Mouse (Mus musculus) myocyte (in vitro differentiated cells): Measurements from ENCODE around the gene Esp1. TPM values are rescaled to one million over a fixed set of nuclear protein-coding genes. Genes with fewer than 3 reads are reported as not detected.
"Not testable (repeated sequence)": the region's sequence is repeated elsewhere in the genome, so short reads cannot be mapped to it uniquely, and the experiment has no call there.

Experiments
- H3K27me3 ChIP-seq: one replicate; pipeline ENCODE4 v1.6.1; 2011; ENCODE audit not compliant: control insufficient read depth, insufficient read depth, insufficient read length
- H3K36me3 ChIP-seq: one replicate; pipeline ENCODE4 v1.6.1; 2011; ENCODE audit not compliant: control insufficient read depth, insufficient read depth
- H3K4me2 ChIP-seq: one replicate; pipeline ENCODE4 v1.6.1; 2011; ENCODE audit warnings: low read depth, control low read depth
- H3K4me3 ChIP-seq: one replicate; pipeline ENCODE4 v1.5.1; 2011; ENCODE audit warnings: mild to moderate bottlenecking, control low read depth, moderate library complexity
- H3K79me2 ChIP-seq: one replicate; pipeline ENCODE4 v1.6.1; 2011; ENCODE audit not compliant: control insufficient read depth, insufficient read depth
- H3ac ChIP-seq: one replicate; pipeline ENCODE4 v1.6.1; 2011; ENCODE audit not compliant: control insufficient read depth, insufficient read length
- CEBPB ChIP-seq: IDR thresholded peaks from 2 replicates; pipeline ENCODE4 v1.6.1; 2011; ENCODE audit warnings: mild to moderate bottlenecking, moderate library complexity; ENCODE audit not compliant: poor library complexity, insufficient read depth, severe bottlenecking
- E2F4 ChIP-seq: IDR thresholded peaks from one replicate; pipeline ENCODE4 v1.6.1; 2011; ENCODE audit warnings: mild to moderate bottlenecking, control low read depth, moderate library complexity; ENCODE audit not compliant: insufficient read depth
- MAX ChIP-seq: IDR thresholded peaks from one replicate; pipeline ENCODE4 v1.6.1; 2011; ENCODE audit warnings: low read depth, mild to moderate bottlenecking, control low read depth
- MYOD1 ChIP-seq, 3 experiments: IDR thresholded peaks; one replicate each; pipeline ENCODE4 v1.6.1; 2011; ENCODE audit warnings: control low read depth in 2 of 3, low read depth in 2 of 3, mild to moderate bottlenecking in 2 of 3, moderate library complexity in 1 of 3; ENCODE audit not compliant: insufficient read length in 2 of 3, control insufficient read depth in 1 of 3
- MYOG ChIP-seq, 3 experiments: IDR thresholded peaks; one replicate each; pipeline ENCODE4 v1.6.1; 2011; ENCODE audit warnings: control low read depth in 2 of 3, low read depth in 2 of 3, mild to moderate bottlenecking in 2 of 3; ENCODE audit not compliant: insufficient read length in 2 of 3, control insufficient read depth in 1 of 3, insufficient read depth in 1 of 3
- POLR2A ChIP-seq: IDR thresholded peaks from one replicate; pipeline ENCODE4 v1.6.1; 2011; ENCODE audit warnings: low read depth, mild to moderate bottlenecking, control low read depth, moderate library complexity; ENCODE audit not compliant: insufficient read length
- POLR2AphosphoS2 ChIP-seq: IDR thresholded peaks from one replicate; pipeline ENCODE4 v1.6.1; 2011; ENCODE audit warnings: low read depth, control low read depth; ENCODE audit not compliant: insufficient read length
- REST ChIP-seq: IDR thresholded peaks from one replicate; pipeline ENCODE4 v1.6.1; 2011; ENCODE audit warnings: mild to moderate bottlenecking, control low read depth, moderate library complexity; ENCODE audit not compliant: insufficient read depth, insufficient read length
- SRF ChIP-seq: IDR thresholded peaks from one replicate; pipeline ENCODE4 v1.6.1; 2011; ENCODE audit warnings: low read depth; ENCODE audit not compliant: control insufficient read depth, insufficient read length
- TCF12 ChIP-seq: IDR thresholded peaks from one replicate; pipeline ENCODE4 v1.6.1; 2011; ENCODE audit warnings: mild to moderate bottlenecking, control low read depth; ENCODE audit not compliant: poor library complexity, insufficient read depth, severe bottlenecking
- TCF3 ChIP-seq: IDR thresholded peaks from one replicate; pipeline ENCODE4 v1.6.1; 2011; ENCODE audit warnings: low read depth, control low read depth; ENCODE audit not compliant: insufficient read length
- USF1 ChIP-seq: IDR thresholded peaks from one replicate; pipeline ENCODE4 v1.6.1; 2011; ENCODE audit warnings: low read depth, mild to moderate bottlenecking, control low read depth, moderate library complexity
- polyA plus RNA-seq: library from polyadenylated mRNA; unstranded; fragments of >200 nt; fragmentation: generic; extraction: Trizol; gene quantifications from one replicate; pipeline ENCODE4 v1.2.1, GENCODE M21; 2012; ENCODE audit warnings: missing spikeins

Esp1 gene
- not detected for polyA plus RNA-seq

DNA sequence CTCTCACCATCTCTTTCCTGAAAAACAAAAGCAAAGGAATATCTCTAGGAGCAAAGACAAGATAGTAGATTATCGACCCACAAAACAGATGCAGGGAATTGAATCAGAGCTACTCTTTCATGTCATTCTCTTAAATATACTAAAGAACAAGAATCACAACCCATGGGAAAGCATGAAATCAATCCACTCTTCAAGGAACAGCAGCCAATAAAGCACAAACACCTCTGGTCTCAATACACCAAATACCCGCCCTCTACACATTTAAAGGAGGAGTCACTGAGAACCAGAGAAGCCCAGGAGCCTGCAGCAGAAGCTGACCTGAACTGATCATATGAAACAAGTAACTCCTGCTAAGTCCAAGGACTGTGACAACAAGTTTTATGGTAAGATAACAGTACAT lies at the start of gene Esp1:
TSS of gene Esp1 (plus strand) at position 301 of the 400 bp plus-strand sequence.
- Histone ChIP-seq H3ac (no peak within 1 kb of the TSS), H3K79me2 (no peaks in the 10 kb centered on the region), H3K4me2 (no peak within 1 kb of the TSS), H3K36me3 (no peaks in the 10 kb centered on the region), H3K27me3 (no peaks in the 10 kb centered on the region), H3K4me3 (no peak within 1 kb of the TSS)
- TF ChIP-seq USF1 (no peak), E2F4 (no peak), TCF3 (no peak)

DNA sequence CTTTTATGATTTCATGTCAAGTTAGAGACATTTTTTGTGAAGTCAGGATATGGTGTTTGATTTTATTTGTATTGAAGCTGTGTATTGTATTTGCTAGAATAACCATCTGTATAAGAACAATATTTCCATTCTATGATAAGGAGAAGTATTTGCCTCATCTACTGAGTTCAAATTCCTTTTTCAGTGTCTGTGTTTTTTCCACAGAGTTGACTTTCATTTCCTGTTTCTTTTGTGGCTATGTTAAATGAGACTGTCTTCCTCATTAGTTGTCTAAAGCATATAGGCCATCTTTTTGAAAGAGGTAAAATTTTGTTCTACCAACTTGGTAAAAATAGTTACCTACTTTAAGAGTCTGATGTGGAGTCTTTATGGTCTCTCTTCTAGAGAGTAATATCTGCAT lies 10.6 kb upstream of the Esp1 start:
- H3ac ChIP-seq = no peak overlapping the region
- no peak overlapping the region for H3K4me2 ChIP-seq

DNA sequence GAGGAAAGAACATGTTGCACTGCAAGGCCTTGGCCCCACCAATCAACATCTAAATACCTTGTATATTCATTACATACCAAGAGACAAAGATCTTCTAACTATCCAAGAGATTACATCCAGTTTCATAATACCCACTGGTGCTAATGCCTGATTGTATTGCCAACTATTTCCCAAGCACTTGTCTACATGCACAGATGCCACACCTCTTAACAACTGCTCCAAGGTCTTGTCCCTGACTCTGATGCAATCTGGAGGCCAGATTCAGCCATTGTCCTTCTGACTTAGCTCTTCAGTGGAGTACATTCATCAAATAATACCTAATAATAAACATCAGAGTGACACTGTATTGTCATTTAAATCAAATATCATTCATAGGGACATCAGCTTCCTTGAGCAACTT lies 9.9 kb upstream of the Esp1 start:
- not testable (repeated sequence) for H3K27me3 ChIP-seq, H3K36me3 ChIP-seq, H3K4me2 ChIP-seq, H3K4me3 ChIP-seq, H3K79me2 ChIP-seq, H3ac ChIP-seq

More for the DNA sequence above, 10.6 kb upstream of the Esp1 start:
- H3K36me3 ChIP-seq = no peaks in the 10 kb centered on the region
- no peaks in the 10 kb centered on the region for H3K27me3 ChIP-seq
- H3K79me2 ChIP-seq = no peaks in the 10 kb centered on the region
- H3K4me3 ChIP-seq = no peak overlapping the region
- TF ChIP-seq MYOD1 (IDR thresholded peaks at IDR 0.05; ENCODE audit: control insufficient read depth in 1 of 3, insufficient read length in 2 of 3, low read depth in 2 of 3) (no peak), POLR2A (no peak), TCF3 (no peak), REST (no peak), TCF12 (no peak), MYOG (IDR thresholded peaks at IDR 0.05; ENCODE audit: control insufficient read depth in 1 of 3, insufficient read depth in 1 of 3, insufficient read length in 2 of 3, low read depth in 2 of 3) (no peak), E2F4 (no peak), MAX (no peak), USF1 (no peak), SRF (no peak), CEBPB (no peak), POLR2AphosphoS2 (no peak)

DNA sequence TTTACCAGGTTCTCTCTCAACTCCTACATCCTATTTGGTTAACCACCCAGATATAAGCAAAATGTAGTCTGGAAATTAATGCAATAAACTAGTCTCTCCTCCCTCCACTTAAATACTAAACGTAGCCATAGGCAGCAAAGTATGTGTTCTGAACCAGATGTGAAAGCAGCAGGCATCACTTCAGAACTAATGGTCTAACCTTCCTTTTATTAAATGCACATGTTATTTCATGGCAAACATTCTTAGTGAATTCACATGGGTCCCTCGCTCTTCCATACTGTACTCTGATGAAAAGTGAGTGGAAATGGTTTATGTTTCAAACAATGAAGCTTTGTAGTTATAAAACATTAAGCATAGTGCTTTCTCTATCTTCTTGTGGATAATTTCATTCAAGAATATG lies 4.4 kb downstream of the Esp1 start:
- H3K27me3 ChIP-seq = no peaks in the 10 kb centered on the region
- no peak overlapping the region for H3K4me2 ChIP-seq
- no peak overlapping the region for H3ac ChIP-seq
- H3K79me2 ChIP-seq = no peaks in the 10 kb centered on the region
- TF ChIP-seq MYOG (IDR thresholded peaks at IDR 0.05; ENCODE audit: control insufficient read depth in 1 of 3, insufficient read depth in 1 of 3, insufficient read length in 2 of 3, low read depth in 2 of 3) (no peak), CEBPB (no peak), TCF3 (no peak), TCF12 (no peak), POLR2A (no peak)
- H3K36me3 ChIP-seq = no peaks in the 10 kb centered on the region
- H3K4me3 ChIP-seq = no peak overlapping the region

DNA sequence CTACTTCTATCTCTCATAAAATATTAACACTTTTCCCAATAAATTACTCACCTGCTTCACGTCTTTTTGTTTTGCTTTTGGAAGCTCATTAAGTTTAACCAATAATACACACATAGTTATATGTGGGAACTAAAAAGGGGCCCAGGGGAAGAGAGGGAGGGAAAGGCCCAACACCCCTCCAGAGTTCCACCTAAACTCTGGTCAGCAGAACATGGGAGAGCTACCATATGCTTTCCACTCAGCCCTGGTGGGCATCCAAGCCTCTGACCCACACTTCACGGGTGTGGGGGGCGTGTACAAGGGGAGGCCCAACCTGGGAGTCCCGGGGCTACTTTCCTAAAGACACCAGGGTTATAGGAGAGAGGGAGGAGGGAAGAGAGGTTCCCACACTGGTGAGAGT lies 4.8 kb downstream of the Esp1 start:
- Histone ChIP-seq H3K27me3 (no peaks in the 10 kb centered on the region), H3K79me2 (no peaks in the 10 kb centered on the region), H3K36me3 (no peaks in the 10 kb centered on the region), H3K4me2 (no peak overlapping the region), H3ac (no peak overlapping the region), H3K4me3 (no peak overlapping the region)
- TF ChIP-seq REST (no peak), POLR2A (no peak), TCF3 (no peak), POLR2AphosphoS2 (no peak), SRF (no peak), MYOG (IDR thresholded peaks at IDR 0.05; ENCODE audit: control insufficient read depth in 1 of 3, insufficient read depth in 1 of 3, insufficient read length in 2 of 3, low read depth in 2 of 3) (no peak), MAX (no peak), USF1 (no peak), TCF12 (no peak), E2F4 (no peak), MYOD1 (IDR thresholded peaks at IDR 0.05; ENCODE audit: control insufficient read depth in 1 of 3, insufficient read length in 2 of 3, low read depth in 2 of 3) (no peak), CEBPB (no peak)

DNA sequence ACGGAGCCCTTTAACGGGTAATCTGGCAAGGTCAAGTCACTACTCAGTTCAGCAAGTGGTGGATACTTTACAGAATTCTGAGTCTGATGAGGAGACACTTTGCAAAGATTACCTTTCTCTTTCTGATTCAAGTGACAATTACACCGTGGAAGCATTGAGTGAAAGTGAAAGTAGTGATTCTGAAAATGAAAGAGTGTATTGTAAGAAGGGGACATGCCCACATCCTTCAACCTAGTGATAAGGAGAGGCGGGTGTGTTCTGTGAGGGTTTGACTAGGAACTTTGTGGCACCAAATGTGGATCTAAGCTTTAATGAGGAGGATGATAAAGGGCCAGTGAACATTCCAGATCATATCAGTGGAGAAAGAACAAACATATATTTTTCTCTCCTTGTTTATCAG lies 36.7 kb downstream of the Esp1 start:
- no peak overlapping the region for H3K4me3 ChIP-seq
- no peak overlapping the region for H3ac ChIP-seq
- H3K27me3 ChIP-seq = no peaks in the 10 kb centered on the region
- TF ChIP-seq POLR2AphosphoS2 = no peak
- no peaks in the 10 kb centered on the region for H3K36me3 ChIP-seq
- no peaks in the 10 kb centered on the region for H3K79me2 ChIP-seq
- peak overlapping the region; percentile 34 for H3K4me2 ChIP-seq
